Mouse (Mus musculus) midbrain, embryonic 13.5 days (tissue): ENCODE results near the gene Igf1r. TPM values are rescaled to one million over a fixed set of nuclear protein-coding genes. Genes with fewer than 3 reads are reported as not detected.
A peak's percentile ranks its signal among the peaks of the same experiment; 100 is the strongest.

Experiments
- ATAC-seq: fragments of 200-750 bp; cut with Nextera tagmentation; 2 replicates; pipeline ENCODE4 v1.8.0; 2017; ENCODE audit warnings: mild to moderate bottlenecking, moderate TSS enrichment, moderate library complexity
- H3K27ac ChIP-seq: fragments of 300-500 bp; sonication (generic); 2 replicates; pipeline ENCODE4 v1.5.1; 2015; ENCODE audit warnings: inconsistent platforms, mild to moderate bottlenecking, moderate library complexity
- H3K27me3 ChIP-seq: fragments of 300-500 bp; sonication (generic); 2 replicates; pipeline ENCODE4 v1.6.1; 2015; ENCODE audit warnings: mild to moderate bottlenecking, inconsistent platforms
- H3K36me3 ChIP-seq: fragments of 300-500 bp; sonication (generic); 2 replicates; pipeline ENCODE4 v1.6.1; 2015; ENCODE audit warnings: mild to moderate bottlenecking, inconsistent platforms
- H3K4me1 ChIP-seq: fragments of 300-500 bp; sonication (generic); replicated peaks from 2 replicates; pipeline ENCODE4 v1.6.1; 2015; ENCODE audit warnings: inconsistent platforms
- H3K4me2 ChIP-seq: fragments of 300-500 bp; sonication (generic); replicated peaks from 2 replicates; pipeline ENCODE4 v1.6.1; 2015; ENCODE audit warnings: moderate library complexity, mild to moderate bottlenecking, inconsistent platforms
- H3K4me3 ChIP-seq: fragments of 300-500 bp; sonication (generic); replicated peaks from 2 replicates; pipeline ENCODE4 v1.5.1; 2015; ENCODE audit warnings: mild to moderate bottlenecking, inconsistent platforms
- H3K9ac ChIP-seq: fragments of 300-500 bp; sonication (generic); replicated peaks from 2 replicates; pipeline ENCODE4 v1.6.1; 2015; ENCODE audit warnings: mild to moderate bottlenecking, inconsistent platforms
- H3K9me3 ChIP-seq: fragments of 300-500 bp; sonication (generic); 2 replicates; pipeline ENCODE4 v1.6.1; 2016; ENCODE audit warnings: mild to moderate bottlenecking, inconsistent platforms
- WGBS: fragments of 180-500 bp; shearing (Covaris S2); methylation state at CpG from one replicate; pipeline ENCODE4 v1.1.7; 2015; 5-methylcytosine and 5-hydroxymethylcytosine counted together
- polyA plus RNA-seq: library from polyadenylated mRNA; unstranded; fragments of >200 nt; fragmentation: Nextera tagmentation; extraction: Ambion mirVana; gene quantifications from 2 replicates; pipeline ENCODE4 v1.2.1, GENCODE M21; 2015

The Igf1r gene
- polyA plus RNA-seq, 1 experiment from 2014 or later: 31.4 TPM

DNA sequence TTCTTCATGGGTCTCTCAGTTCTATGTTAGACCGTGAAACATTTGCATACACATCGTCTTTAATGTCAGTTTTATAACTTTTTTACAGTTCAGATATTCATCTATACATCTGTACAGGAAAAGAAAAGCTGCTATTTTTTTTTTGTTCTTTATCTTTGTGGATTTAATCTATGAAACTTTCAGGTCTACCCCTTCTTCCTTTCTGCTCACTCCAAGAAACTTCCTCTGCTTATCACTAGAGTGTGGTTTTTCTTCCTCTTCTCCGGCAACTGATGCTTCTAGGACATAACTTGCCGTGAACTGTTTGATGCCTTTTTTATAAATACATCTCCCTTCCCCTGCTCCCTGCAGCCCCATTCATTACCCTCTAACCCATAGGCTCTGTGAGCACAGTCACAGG, 275.0 kb downstream of the Igf1r start:
- no peaks in the 10 kb centered on the region for H3K27me3 ChIP-seq
- 84% methylated on average over 4 of the region's 4 CpGs for WGBS
- ATAC-seq: no peak
- peaks cover 66% of the 10 kb centered on the region for H3K36me3 ChIP-seq
- H3K4me1 ChIP-seq: peaks cover 30% of the 10 kb centered on the region
- no peak overlapping the region for H3K4me3 ChIP-seq
- no peak overlapping the region for H3K9ac ChIP-seq
- no peak overlapping the region for H3K27ac ChIP-seq
- H3K9me3 ChIP-seq: no peaks in the 10 kb centered on the region
- no peak overlapping the region for H3K4me2 ChIP-seq

DNA sequence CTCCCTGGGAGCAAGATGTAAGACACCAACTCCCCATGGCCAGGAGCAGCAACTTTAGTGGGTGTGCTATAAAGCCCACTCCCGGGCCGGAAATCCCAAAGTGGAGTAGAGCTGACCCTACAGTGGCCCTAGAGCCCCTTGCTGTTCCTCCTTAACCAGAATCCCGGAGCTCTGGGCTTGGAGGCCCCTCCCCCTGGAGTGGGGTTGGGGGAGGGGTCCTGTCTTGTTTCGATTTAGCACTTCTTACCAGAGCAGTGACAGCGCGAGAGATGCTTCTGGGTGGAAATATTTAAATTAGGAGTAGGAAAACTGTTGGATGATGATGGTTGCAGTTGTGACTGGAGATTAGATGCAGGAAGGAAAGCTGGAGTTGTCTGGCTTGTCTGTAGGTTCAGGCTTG, 275.9 kb downstream of the Igf1r start:
- ATAC-seq: no peak
- 34% methylated on average over 6 of the region's 6 CpGs for WGBS
- Histone ChIP-seq H3K4me3 (no peak overlapping the region), H3K27ac (peak overlapping the region; percentile 35; the same call in 1 of the 2 replicates), H3K36me3 (peaks cover 63% of the 10 kb centered on the region), H3K4me2 (no peak overlapping the region), H3K27me3 (no peaks in the 10 kb centered on the region), H3K9ac (no peak overlapping the region), H3K9me3 (no peaks in the 10 kb centered on the region), H3K4me1 (peaks cover 26% of the 10 kb centered on the region)

DNA sequence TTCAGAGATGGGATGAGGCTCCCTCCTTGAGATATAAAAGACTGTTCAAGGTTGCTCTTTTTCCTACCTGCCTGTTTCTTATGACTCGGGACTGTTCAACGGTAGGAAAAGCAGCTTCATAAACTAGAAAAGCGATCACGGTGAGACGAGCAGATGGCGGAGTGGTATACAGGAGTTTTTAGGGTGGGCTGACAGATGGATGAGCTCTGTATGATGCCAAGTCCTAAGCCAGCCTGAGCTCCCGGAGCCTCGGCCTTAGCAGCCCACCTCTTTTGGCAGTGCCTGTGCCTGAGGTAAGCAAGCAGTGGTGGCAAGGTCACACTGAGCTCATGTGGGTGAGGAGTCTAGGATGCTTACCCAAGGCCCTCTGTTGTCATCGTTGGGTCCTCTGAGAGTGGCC, 278.2 kb downstream of the Igf1r start:
- no peak overlapping the region for H3K9ac ChIP-seq
- H3K36me3 ChIP-seq: peaks cover 46% of the 10 kb centered on the region
- no peak for ATAC-seq
- no peak overlapping the region for H3K4me3 ChIP-seq
- no peaks in the 10 kb centered on the region for H3K27me3 ChIP-seq
- 93% methylated on average over 9 of the region's 9 CpGs for WGBS
- H3K9me3 ChIP-seq: no peaks in the 10 kb centered on the region
- H3K27ac ChIP-seq: no peak overlapping the region
- no peak overlapping the region for H3K4me2 ChIP-seq
- H3K4me1 ChIP-seq: peaks cover 29% of the 10 kb centered on the region

DNA sequence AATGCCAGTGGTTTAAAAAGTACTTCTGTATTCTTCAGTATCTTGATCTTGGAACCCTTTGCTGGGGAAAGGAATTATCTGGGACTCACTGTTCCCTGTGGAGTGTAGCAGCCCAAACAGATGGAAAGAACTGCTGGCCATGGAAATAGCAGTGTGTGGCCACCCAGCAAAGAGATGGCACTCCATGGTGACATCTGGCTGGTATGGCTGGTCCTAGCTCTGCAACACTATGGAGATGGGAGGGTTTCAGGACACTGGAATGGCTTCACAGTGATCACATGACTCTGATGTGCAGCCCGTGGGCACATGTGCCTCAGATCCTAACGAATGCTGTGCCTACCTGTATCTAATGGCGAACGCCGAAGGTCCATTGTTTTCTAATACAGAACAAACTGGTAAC, 279.9 kb downstream of the Igf1r start:
- H3K9me3 ChIP-seq: no peaks in the 10 kb centered on the region
- H3K4me1 ChIP-seq: peaks cover 24% of the 10 kb centered on the region
- 91% methylated on average over 5 of the region's 5 CpGs for WGBS
- no peak for ATAC-seq
- H3K27me3 ChIP-seq: no peaks in the 10 kb centered on the region
- H3K9ac ChIP-seq: no peak overlapping the region
- H3K4me3 ChIP-seq: no peak overlapping the region
- H3K27ac ChIP-seq: no peak overlapping the region
- H3K4me2 ChIP-seq: no peak overlapping the region
- H3K36me3 ChIP-seq: peaks cover 31% of the 10 kb centered on the region

DNA sequence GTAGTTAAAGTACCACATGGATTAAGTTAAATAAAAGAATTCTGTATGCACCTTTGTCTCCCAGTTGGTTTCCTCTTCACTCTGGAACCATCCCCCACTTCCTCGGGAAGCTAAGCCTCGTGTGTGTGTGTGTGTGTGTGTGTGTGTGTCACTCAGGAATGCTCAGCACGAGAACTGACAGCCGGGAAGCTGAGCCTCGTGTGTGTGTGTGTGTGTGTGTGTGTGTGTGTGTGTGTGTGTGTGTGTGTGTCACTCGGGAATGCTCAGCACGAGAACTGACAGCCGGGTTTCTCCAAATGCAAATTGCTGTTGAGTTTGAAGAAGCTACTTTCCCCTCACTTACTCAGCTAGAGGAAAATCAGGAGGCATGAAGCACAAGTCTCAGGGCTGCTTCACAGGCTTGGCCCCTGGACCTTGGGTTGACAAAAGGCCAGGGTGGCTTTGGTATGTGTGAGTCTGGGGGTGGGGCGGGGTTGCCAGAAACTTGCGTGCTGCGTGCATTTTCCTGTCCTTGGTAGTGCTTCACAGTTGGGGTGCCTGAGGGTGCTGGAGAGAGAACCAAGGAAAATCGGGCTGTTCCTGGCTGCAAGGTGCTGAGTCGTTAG, 281.1 kb downstream of the Igf1r start:
- peak; percentile 62 for ATAC-seq
- H3K36me3 ChIP-seq: peaks cover 25% of the 10 kb centered on the region
- H3K4me3 ChIP-seq: no peak overlapping the region
- H3K9ac ChIP-seq: no peak overlapping the region
- 28% methylated on average over 13 of the region's 13 CpGs for WGBS
- H3K9me3 ChIP-seq: no peaks in the 10 kb centered on the region
- H3K4me1 ChIP-seq: peaks cover 15% of the 10 kb centered on the region
- H3K4me2 ChIP-seq: no peak overlapping the region
- no peaks in the 10 kb centered on the region for H3K27me3 ChIP-seq
- no peak overlapping the region for H3K27ac ChIP-seq

DNA sequence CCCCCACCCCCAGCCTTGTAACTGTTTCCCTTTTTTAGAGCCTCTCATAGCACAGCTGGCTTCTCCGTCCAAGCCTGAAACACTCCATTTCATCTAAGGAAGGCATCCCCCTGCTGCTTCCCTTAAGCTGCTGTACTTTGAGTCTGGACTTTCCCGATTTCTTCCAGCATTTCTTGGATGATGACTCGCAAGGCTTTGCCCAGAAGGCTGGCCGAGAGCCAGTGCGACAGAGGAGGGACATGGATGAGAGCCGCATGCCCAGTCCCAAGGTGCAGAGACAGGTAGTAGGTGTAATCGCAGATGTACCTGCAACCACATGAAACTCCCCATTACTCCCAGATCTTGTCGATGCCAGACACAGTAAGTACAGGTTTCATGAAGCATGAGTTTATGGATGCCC, 284.2 kb downstream of the Igf1r start:
- H3K4me3 ChIP-seq: no peak overlapping the region
- ATAC-seq: no peak
- 88% methylated on average over 8 of the region's 8 CpGs for WGBS
- H3K9me3 ChIP-seq: no peaks in the 10 kb centered on the region
- H3K27me3 ChIP-seq: no peaks in the 10 kb centered on the region
- no peak overlapping the region for H3K27ac ChIP-seq
- peaks cover 14% of the 10 kb centered on the region for H3K4me1 ChIP-seq
- H3K9ac ChIP-seq: no peak overlapping the region
- no peak overlapping the region for H3K4me2 ChIP-seq
- H3K36me3 ChIP-seq: 0 out of 2 replicates have a peak, but pooled peaks cover under 1% of the 10 kb centered on the region

DNA sequence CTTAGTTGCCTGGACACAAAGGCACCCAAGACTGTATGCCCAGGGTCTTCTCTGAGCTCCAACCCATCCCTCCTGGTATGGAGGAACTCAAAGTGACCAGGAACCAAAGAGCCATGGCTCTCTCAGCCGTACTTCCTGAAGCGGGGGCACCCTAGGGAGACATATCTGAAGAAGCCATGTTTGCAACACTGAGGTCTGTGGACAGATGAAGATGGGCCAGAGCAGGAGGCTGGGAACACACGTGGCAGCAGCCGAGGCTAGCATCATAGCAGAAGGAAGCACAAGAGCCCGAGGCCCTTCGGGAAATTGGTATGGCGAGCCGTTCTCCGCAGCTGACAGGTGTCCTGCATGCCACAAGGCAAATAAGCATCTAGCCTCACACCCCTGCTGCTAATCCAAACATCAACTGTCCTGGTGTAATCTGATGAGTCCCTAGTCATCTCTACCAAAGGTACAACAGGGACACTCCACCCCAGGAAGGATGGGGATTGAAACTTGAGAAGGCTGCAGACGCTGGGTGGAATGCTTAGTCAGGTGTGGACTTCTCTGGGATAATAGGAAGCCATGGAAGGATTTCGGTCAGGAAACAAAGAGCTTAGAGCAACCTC, 286.7 kb downstream of the Igf1r start:
- no peaks in the 10 kb centered on the region for H3K9me3 ChIP-seq
- H3K36me3 ChIP-seq: no peaks in the 10 kb centered on the region
- H3K4me1 ChIP-seq: no peaks in the 10 kb centered on the region
- H3K9ac ChIP-seq: no peak overlapping the region
- H3K4me2 ChIP-seq: no peak overlapping the region
- H3K27ac ChIP-seq: no peak overlapping the region
- ATAC-seq: no peak
- no peaks in the 10 kb centered on the region for H3K27me3 ChIP-seq
- 72% methylated on average over 11 of the region's 11 CpGs for WGBS
- no peak overlapping the region for H3K4me3 ChIP-seq

DNA sequence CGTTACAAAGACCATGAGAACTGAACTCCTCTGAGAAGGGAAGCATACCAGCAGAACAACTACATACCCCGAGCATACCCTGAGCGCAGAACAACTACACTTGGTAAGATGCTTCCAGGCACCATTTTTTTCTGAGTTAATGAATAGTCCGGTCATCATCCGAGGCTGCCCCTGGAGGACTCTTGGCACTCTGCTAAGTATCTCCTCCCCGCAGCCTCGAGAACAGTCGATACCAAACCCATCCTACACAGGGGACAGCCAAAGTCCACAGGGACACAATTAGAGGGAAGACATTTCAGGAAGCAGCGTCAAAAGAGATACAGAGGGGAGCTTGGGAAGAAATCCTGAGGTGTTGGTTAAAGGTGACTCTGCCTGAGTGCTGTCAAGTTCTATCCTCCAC, 288.6 kb downstream of the Igf1r start:
- Histone ChIP-seq H3K36me3 (no peaks in the 10 kb centered on the region), H3K4me3 (no peak overlapping the region), H3K27ac (no peak overlapping the region), H3K4me2 (no peak overlapping the region), H3K4me1 (no peaks in the 10 kb centered on the region), H3K27me3 (no peaks in the 10 kb centered on the region), H3K9me3 (no peaks in the 10 kb centered on the region), H3K9ac (no peak overlapping the region)
- no peak for ATAC-seq
- WGBS: 74% methylated on average over 9 of the region's 9 CpGs

DNA sequence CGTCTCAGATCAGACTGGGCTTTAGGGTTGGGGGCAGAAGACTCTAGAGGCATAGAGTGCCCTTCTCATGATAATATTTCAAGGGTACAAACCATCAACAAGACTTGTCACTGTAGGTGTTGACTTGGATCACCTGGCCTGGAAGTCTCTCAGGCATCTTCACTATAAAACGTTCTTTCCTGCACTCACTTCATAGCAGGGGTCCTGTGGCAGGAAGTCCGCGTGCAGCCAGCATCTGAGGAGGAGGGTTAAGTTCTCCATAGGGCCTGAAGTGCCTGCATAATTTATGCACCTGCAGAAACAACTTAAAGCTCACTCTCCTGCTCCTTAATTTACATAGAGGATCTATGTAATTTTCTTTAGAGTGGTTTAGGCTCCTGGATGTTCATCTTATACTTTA, 293.1 kb downstream of the Igf1r start:
- no peak overlapping the region for H3K4me2 ChIP-seq
- no peaks in the 10 kb centered on the region for H3K27me3 ChIP-seq
- no peak overlapping the region for H3K9ac ChIP-seq
- no peak for ATAC-seq
- H3K4me1 ChIP-seq: no peaks in the 10 kb centered on the region
- H3K36me3 ChIP-seq: no peaks in the 10 kb centered on the region
- H3K27ac ChIP-seq: no peak overlapping the region
- no peak overlapping the region for H3K4me3 ChIP-seq
- WGBS: 51% methylated on average over 4 of the region's 4 CpGs
- H3K9me3 ChIP-seq: no peaks in the 10 kb centered on the region

DNA sequence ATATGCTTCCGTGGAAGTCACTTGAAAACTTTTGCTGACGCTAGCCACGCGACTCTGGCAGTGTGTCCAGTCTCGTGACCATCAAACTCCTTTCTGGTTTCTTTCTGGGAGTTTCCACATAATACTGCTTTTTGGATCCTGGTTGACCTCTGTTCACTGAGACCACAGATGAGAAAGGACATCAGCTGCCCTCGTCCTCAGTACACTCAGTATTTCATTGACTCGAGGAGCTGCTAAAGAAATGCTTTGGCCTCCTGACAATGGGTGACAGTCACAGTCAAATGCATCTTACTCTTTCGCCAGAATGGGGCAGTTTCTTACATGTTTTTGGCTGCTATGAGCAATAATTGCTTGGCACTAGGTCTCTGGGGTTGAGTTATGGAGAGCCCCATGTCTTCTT, 293.6 kb downstream of the Igf1r start:
- Histone ChIP-seq H3K36me3 (no peaks in the 10 kb centered on the region), H3K4me3 (no peak overlapping the region), H3K27ac (no peak overlapping the region), H3K9me3 (no peaks in the 10 kb centered on the region), H3K9ac (no peak overlapping the region), H3K4me2 (no peak overlapping the region), H3K27me3 (no peaks in the 10 kb centered on the region), H3K4me1 (no peaks in the 10 kb centered on the region)
- 84% methylated on average over 8 of the region's 8 CpGs for WGBS
- no peak for ATAC-seq

DNA sequence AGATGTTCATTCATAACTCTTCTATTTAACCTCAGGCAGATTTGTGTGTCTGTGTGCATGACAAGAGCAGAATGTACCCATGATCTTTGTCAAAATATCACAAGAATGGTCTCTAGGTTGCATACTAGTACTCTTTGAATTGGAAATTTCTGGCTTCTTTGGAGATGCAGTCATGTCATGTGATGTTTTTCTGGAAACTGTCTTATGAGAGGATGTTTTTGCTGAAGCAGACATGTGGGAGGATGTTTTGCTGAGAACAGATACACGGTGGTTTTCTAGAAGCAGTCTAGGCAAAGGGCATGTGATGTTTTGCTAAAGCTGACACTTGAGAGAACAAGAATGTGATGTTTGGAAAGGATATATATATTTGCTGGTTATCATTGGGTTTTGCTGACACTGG, 297.8 kb downstream of the Igf1r start:
- Histone ChIP-seq H3K27ac (no peak overlapping the region), H3K9me3 (no peaks in the 10 kb centered on the region), H3K36me3 (no peaks in the 10 kb centered on the region), H3K27me3 (no peaks in the 10 kb centered on the region), H3K4me2 (no peak overlapping the region), H3K9ac (no peak overlapping the region), H3K4me3 (no peak overlapping the region), H3K4me1 (no peaks in the 10 kb centered on the region)
- ATAC-seq: no peak
- WGBS: 85% methylated on average over 1 of the region's 1 CpGs

DNA sequence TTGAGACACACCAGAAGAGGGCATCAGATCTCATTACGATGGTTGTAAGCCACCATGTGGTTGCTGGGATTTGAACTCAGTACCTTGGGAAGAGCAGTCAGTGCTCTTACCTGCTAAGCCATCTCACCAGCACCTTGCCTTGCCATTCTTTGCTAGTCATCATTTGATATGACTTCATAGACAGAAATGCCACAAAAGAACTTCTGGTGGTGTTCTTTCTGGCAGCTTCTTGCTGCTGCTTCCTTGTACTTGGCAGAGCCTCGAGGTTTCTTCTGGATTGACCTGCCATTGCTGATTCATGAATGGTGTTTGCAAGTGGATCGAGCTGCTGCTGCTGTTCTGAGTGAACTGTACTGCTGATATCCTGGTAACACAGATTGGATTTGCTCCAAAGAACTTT, 298.3 kb downstream of the Igf1r start:
- no peaks in the 10 kb centered on the region for H3K27me3 ChIP-seq
- H3K9ac ChIP-seq: no peak overlapping the region
- H3K4me2 ChIP-seq: no peak overlapping the region
- H3K4me3 ChIP-seq: no peak overlapping the region
- ATAC-seq: no peak
- no peaks in the 10 kb centered on the region for H3K9me3 ChIP-seq
- no peaks in the 10 kb centered on the region for H3K4me1 ChIP-seq
- H3K27ac ChIP-seq: no peak overlapping the region
- H3K36me3 ChIP-seq: no peaks in the 10 kb centered on the region
- WGBS: 80% methylated on average over 3 of the region's 3 CpGs

DNA sequence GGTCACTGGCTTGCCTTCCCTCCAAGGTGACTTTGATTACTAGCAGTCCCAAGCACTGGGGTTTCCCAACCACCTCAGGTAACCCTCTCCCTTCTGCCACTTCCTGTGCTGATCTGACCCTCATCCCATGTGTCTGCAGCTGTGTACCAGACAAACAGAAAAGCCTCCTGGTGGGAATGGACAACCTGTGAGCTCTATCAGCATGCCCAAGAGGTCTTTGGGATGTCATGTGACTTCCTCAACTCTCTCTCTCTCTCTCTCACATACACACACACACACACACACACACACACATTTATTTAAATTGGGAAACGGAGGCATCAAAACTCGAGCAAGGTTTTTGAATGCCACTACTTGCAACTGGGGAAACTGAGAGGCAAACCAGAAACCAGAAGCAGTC, 305.1 kb downstream of the Igf1r start:
- Histone ChIP-seq H3K27me3 (no peaks in the 10 kb centered on the region), H3K4me1 (no peaks in the 10 kb centered on the region), H3K4me2 (no peak overlapping the region), H3K27ac (no peak overlapping the region), H3K9ac (no peak overlapping the region), H3K36me3 (no peaks in the 10 kb centered on the region), H3K9me3 (no peaks in the 10 kb centered on the region), H3K4me3 (no peak overlapping the region)
- WGBS: 55% methylated on average over 2 of the region's 2 CpGs
- no peak for ATAC-seq
